Mouse (Mus musculus) spleen, postnatal 10 days (tissue): ENCODE results near the gene Tsga13.
A peak's percentile ranks its signal among the peaks of the same experiment; 100 is the strongest.

Experiments used
- DNase-seq, 2 experiments: peaks; one replicate each; pipeline ENCODE4 v3.0.0; 2021 to 2022; ENCODE audit warnings: low spot score in 2 of 2

Tsga13 gene

DNA sequence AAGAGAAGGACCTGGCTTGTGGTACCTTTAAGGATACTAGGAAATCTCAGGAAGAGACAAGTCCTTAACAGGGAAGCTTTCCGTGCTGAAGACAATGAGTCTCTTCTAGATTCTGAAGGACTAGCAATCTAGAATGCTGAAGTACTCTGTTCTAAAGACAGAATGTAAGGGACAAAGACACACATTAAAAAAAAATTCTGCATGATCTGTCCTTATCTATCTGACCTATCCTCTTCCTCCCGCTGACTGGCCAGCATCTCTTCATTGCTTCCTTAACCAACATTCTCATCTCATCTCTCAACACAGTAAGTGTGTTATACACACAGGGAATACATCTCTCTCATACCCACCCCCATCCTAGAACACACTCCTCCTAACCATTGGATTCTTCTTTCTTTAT, at the start of gene Tsga13:
Tsga13 (minus strand) TSS at position 101 of the 400 bp plus-strand sequence.
- no peak for DNase-seq

DNA sequence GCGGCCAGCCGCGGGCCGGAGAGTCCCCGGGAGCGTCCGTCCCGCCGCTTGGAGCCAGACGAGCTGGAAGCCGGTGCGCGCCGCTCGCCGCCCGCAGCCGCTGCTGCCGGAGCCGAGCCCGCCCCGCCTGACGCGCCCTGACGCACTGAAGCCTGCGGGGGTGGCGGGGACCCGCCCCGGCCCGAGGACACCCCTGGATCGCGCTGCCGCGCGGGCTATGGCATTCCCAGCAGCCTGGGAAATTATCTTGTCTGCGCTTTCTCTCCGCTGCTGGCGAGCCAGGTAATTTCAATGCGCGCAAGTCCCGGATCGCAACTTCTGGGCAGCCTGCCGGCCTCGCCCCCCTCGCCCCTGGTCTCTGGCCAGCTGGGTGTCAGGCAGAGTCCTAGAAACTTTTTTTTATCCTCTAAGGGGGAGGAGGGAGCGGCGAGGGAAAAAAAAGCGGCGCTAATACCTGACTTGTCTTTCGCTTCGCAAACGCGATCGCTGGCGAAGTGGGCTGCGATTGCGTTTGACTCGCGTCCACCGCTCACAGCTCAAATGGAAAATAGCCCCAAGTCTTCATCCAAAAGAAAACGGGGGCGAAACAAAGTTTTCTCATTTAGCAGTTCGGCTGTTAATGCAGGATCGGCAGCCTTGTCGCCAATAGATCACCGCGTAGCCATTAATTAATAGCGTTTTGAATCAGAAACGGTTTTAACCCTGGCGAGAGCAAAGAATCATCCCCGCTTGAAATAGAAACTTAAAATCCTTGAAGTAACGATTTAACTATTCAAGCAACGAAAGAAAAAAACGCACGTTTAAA, 43.6 kb upstream of the Tsga13 start, which contains the start of gene Klf14:
Klf14 (minus strand) TSS at position 343 of the 805 bp plus-strand sequence.
- DNase-seq = peak in 1 of 2 experiments; percentile 16

DNA sequence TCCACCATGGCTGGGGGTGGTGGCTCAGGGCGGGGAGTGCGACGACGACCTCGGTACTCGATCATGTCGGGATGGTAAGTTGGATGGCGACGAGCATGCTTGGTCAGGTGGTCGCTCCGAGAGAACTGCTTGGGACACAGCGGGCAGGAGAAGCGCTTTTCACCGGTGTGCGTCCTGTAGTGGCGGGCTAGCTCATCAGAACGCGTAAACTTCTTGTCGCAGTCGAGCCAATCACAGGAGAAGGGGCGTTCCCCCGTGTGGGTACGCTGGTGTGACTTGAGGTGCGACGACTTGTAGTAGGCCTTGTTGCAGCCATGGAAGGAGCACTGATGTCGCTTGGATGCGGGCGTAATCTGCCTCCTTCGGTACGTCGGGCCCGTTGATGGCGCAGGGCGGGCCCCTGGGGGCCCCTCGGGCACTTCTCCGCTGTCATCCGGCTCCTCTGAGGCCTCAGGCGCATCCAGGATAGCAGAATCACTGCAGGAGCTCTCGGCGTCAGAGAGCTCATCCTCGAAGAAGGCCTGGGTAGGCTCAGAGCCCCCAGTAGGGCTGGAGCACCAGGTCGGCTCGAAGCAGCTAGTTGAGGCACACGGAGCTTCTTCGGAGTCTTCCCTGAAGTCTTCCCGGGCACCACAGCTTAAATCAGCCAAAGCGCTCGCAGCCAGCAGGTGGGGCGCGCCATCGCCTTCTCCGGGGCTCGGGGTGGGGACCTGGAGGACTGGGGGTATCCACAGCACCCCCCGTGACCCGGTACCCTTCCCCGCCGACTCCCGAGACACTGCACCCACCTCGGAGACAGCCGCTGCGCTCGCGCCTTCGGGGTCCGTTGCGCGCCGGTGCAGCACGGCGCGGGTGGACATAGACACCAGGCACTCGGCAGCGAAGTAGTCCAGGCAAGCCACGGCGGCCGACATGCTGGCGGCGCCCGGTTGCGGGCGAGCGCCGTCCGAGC, 42.7 kb upstream of the Tsga13 start:
- peak in 1 of 2 experiments; percentile 16 for DNase-seq

DNA sequence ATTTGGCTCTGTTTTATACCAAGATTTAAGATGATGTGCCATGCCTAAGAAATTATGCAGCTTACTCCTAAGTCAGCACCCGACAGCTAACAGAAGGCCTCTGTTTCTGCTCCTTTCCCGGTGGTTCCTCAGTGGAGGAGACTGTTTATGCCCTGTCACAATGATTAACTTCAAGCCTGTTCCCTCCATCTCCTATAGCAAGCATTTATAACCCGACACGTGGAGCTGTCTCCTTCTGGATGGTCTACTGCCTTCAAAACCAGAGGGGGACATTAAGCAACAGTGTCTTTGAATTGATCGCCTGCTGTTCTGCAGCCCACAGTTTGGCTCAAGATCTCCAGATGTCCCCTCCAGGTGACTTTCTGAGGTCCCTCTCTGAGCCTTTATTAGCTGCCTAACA, 23.9 kb upstream of the Tsga13 start:
- DNase-seq = no peak

DNA sequence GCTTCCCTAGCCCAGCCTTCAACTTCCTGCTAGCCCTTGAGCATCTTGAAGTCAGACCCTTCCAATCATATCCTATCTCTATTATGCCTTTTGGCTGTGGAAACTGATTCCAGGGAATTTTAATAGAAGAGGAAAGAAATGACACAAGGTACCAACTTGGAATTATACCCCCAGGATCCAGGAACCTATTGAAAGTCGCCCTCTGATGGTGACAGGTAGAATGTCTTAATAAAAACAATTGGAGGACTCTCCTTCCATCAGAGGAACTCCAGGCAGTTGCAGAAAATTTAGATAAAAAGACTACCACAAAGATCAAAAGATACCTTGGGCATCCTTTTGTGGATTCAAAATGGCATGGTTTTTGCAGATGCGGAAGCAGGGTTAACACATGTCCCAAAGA, 7.4 kb upstream of the Tsga13 start:
- DNase-seq = no peak

DNA sequence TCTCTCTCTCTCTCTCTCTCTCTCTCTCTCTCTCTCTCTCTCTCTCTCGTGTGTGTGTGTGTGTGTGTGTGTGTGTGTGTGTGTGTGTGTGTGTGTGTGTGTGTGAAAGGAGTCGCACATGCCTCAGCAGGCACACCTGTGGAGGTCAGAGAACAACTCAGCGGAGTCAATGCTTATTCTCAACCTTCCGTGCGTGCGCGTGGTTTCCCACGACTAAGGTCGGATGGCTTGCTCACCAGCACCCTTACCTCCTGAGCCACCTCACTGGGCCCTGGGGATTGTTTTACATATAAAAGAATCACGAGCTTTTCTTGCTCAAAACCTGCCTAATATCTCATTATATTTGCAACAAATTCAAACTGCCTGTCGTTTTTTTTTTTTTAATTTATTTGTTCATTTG, 6.5 kb upstream of the Tsga13 start:
- peak in 1 of 2 experiments; percentile 15 for DNase-seq

DNA sequence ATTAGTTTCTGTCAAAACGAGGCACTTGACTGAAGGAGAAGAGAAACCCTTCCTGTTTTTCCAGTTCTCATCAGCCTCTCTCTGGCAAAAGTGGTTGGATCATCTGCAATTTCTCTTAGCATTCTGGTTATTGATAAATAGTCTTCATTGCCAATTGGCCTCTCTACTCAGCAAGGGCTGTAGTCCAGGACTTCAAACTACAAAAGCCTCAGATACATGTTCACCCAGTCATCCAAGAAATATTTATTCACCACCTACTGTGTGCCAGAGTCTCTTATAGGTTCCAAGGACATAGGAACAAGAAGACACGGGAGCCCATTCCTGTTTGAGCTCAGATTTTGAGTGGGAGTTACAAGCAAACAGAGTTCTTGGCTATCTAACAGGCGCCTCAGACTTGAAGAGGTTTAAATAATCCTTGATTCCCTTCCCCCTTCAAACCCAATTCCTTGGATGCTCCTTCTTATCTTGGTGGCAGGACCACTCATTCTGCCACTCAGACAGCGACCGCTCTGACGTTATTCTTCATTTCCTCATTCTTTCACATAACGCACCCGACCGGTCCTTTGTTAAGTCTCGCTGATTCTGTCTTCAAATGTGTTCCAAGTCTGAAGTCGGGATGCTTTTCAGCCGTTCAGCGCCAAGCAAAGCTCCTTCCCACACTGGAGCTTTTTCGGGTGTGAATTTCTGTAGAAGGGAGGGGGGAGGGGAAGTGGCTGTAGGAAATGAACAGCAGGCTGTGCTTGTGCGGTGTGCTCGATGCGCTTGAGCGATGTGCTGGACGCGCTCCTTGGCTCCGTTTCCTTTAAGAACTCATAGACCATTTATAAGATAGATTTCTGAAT, 5.7 kb upstream of the Tsga13 start:
- DNase-seq = peak in 1 of 2 experiments; percentile 13

DNA sequence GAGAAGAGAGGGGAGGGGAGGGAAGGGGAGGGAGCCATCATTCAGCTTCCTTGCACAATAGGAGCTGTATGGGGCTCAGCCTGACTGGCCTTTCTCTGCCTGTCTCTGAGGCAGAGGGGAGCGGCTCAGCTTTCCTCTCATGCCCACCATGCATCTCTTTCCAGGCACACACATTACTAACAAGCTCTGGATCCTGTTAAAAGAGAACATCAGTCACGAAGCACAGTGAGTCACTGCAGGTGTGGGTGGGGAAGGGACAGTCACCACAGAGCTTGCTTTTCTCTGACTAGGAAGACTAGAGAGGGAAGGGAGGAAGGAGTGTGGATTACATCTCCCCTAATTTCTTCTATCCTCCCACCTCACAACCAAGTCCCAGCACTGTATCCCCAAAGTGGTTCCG, 7.4 kb downstream of the Tsga13 start:
- DNase-seq = no peak

DNA sequence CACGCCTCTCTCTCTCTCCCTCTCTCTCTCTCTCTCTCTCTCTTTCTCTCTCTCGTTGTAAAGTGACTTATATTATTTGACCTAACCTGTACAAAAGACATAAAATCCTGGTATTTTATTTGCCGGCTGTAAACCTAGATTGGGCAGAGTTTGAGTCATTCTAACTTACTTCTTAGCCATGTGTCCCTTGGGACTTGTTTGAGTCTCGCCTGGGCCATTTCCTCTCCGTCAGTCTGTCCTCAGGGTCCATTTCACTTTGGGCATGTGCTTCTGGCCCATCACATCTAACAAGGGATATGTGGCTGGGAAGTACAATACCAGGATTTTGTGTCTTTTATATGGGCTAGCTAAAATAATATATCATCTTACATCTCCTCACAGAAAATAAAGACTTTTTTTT, 10.5 kb downstream of the Tsga13 start:
- DNase-seq = no peak

DNA sequence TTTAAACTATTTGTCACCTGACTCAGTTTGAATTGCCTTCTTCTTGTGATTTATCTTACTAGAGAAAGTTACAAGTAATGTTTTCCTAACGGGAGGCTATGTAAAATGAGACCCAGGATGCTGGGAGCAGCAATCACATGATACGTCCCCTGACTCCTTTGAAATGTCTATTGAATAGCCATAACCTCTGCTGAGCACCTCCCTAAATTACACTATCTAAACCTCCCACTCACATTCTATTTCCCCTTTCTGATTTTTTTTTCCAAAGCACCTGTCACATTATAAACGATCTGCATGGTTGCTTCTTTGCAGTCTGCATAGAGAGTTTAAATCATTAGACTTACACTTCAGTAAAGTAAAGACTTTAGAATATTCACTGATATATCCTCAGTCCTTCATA, 11.3 kb downstream of the Tsga13 start:
- no peak for DNase-seq

DNA sequence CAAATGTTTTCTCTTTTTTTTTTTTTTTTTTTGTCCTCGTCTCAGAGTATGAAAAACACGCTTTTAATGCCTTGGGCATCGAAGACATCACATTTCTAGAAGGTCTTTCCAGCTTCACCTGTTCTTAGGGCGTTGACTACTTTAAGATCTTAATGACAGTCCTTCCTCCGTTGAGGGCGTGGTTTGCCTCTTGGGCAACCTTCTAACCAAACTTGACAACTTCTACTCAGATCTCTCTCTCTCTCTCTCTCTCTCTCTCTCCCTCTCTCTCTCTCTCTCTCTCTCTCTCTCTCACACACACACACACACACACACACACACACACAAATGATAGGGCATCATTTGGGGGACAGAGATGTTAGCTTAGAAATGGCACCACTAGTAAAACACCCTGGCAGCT, 17.9 kb downstream of the Tsga13 start:
- peak in 1 of 2 experiments; percentile 19 for DNase-seq

DNA sequence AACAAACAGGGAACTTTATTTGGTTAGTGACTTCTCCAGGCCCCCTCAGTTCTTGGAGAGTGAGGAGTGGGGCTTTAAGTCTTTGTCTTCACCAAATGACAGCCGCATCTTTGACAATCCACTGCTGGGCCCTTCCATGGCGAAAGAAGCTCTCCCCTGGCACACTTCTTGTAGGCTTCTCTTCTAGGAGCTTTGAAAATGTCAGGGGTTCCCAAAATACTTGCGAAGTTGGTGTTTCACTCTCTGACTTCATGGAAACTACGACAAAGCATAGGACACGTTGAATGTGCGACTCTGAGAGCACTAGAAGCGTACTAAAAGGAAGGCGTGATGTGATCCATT, 18.4 kb downstream of the Tsga13 start:
- no peak for DNase-seq

DNA sequence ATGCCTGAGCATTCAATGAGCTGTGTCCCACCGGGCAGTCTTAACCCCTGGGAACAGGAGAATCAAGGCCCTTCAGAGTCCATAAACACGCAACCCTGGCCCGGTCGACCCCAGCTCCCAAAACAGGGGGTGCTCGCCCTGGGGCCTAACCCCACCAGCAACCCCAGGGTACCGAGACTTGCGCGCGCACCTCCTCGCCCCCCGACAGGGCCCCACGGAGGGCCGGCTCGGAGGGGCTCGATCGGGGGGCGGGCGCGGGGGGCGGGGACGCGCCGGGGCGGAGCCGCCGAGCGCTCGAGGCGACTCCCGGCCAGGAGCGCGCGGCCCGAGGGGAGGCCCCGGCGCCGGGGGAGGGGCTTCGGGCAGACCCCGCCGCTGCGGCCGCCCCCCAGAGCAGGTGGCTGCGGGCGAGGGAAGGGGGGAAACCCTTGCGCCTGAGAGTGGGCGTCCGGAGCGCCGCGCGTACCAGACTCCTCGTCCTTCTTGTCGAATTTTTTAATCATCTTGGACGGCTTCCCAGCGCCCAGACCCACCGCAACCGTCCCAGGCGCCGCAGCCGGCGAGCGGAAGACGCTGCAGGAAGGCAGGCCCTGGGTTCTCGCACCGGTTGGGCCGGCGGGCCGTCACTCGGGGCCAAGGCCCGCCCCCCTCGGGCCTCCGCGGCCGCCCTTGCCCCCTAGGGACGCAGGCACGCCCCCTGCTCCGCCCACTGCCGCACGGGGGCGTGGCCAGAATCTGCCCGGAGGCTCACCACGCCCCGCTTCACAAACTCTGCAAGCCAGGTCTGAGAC, 19.0 kb downstream of the Tsga13 start, which contains the start of gene Copg2:
Copg2 (minus strand) TSS at position 600 of the 791 bp plus-strand sequence.
- peak; percentile 96 to 97 for DNase-seq

DNA sequence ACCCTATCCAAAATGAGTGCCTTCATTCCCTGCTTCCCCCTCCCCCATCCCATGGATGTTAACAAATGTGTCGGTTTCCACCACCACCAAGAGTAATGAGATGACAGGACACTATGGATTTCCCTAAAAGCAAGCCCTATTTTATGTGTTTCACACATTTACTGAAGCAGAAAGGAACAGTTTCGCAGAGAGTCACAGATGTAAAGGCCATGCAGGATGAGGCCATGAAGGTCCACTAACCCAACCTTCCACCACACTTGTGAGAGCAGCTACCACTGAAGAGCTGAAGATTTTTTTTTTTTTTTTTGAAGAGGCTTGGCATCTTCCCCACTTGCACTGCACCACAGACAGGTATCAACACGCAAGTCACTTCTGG, 19.6 kb downstream of the Tsga13 start:
- DNase-seq = no peak

DNA sequence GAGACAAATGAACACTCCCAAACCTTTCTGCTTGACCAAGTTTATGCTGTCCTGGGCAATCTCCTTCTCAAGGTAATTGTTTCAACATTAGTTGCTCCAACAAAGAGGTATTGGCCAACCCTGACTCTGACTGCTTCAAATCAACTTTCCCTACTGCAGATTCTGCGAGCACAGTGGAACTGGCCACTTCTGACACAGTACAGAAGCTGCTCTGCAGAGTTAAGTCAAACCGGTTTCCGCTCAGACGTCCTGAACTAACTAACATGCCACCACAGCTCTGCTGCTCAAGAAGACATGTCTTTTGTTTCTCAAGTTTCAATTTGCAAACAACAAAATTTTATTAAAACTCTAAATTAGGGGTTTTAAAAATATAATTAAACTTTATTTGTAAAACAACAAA, 22.3 kb downstream of the Tsga13 start:
- no peak for DNase-seq

DNA sequence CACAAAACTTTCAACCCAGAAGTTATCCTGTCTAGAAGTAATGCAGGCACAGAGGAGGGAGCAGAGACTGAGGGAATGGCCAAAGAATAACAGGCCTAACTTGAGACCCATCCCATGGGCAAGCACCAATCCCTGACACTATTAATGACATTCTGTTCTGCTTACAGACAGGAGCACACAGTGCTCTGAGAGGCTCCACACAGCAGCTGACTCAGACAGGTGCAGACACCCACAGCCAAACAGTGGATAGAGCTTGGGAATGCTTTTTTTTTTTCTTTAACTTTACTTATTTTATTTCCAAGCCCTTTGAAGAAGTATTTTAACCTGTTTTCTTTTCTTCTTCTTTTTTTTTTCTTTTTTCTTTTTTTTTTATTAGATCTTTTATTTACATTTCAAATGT, 23.6 kb downstream of the Tsga13 start:
- no peak for DNase-seq

DNA sequence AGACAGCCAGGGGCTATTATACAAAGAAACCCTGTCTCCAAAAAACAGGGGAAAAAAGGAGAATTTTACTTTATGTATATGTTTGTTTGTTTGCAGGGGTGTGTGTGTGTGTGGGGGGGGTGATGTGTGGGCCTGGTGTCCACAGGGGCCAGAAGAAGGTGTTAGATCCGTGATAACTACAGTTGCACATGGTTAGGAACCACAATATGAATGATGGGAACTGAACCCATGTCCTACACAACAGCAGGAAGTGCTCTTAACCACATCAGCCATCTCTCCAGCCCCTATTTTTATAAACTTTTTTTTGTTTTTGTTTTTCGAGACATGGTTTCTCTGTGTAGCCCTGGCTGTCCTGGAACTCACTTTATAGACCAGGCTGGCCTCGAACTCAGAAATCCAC, 30.5 kb downstream of the Tsga13 start:
- DNase-seq = no peak

DNA sequence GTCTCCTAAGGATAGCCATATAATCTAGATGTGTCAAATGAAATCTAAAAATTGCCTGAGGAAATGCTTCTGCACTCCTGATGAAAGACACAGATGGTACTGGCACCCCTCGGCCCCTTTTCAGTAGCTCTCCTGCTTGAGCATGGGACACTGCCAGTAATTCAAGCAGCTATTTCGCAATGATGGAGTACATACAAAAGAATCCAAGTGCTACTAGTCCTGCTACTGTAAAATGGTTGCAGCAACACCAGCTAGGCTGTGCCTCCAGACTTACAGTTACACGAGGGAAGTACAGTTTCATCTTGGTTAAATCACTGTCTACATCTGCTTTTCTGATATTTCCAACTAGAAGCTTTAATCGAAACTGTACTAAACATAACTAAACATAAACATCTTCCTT, 31.9 kb downstream of the Tsga13 start:
- DNase-seq = no peak

DNA sequence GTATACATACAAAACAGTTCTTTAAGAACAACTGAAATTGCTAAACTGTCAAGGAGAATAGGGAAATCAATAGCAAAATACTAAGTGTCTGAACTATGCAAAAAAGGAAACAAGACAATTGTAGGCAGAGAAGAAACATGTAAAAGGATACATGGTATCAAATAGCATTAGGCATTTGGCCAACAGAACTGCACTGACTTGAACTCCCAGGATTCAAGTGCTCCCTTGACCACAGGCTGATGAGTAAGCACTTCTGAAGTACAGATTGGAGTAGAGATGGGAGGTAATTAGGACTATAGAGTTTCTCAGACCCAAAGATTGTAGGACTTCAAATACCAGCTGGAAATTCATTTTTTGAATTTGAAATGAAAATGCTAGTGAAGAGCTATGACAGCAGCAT, 38.7 kb downstream of the Tsga13 start:
- DNase-seq = no peak

DNA sequence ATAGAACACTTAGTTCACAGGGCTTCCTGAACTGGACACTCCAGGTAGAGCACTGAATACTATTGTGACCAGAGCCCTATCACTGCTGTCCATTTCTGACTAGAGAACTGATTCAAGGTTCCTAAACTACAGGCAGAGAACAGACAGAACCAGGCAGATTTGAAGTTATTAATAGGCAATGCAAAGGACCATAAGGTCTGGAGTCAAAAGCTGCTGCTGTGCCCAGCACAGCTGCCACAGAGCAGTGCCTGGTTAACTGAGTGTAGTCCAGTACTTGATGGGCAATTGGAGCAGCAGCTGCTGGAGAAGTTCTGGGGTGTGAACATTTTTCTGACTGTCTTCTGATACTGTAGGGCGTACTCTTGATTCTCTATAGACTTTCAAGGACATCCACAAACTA, 48.9 kb downstream of the Tsga13 start:
- DNase-seq = no peak
